22 mouse cellular contexts compared by ENCODE assay signal in genomic region chr9:16503776-16504175, GRCm38 (mm10).
"Had no signal": no experiment of that assay in that cellular context is flagged by ENCODE, and none has a peak within 500 bp of the region (broad histone marks: within the 10 kb centered on the region; RNA-seq: fewer than 3 reads in every experiment).

No protein-coding gene starts in this region.

- H3K4me2 ChIP-seq: liver, embryonic 12.5 days; liver, embryonic 15.5 days; lung, embryonic 15.5 days had no signal

- H3K4me3 ChIP-seq: limb, embryonic 13.5 days; liver, embryonic 12.5 days; liver, embryonic 15.5 days; lung, embryonic 15.5 days; megakaryocyte, embryonic 14.5 days; neural tube, embryonic 12.5 days; neural tube, embryonic 15.5 days had no signal

- H3K9ac ChIP-seq: limb, embryonic 13.5 days; liver, embryonic 12.5 days; liver, embryonic 15.5 days; lung, embryonic 15.5 days; neural tube, embryonic 12.5 days; neural tube, embryonic 15.5 days had no signal

- ATAC-seq: inflammation-experienced regulatory T-cells, adult 6 months; intestine, embryonic 16.5 days; liver, embryonic 12.5 days had no signal

- H3K27me3 ChIP-seq: neural tube, embryonic 12.5 days; neural tube, embryonic 15.5 days had no signal

- DNase-seq: kidney, adult 18-20 months; kidney, adult 9 months; kidney, postnatal 14 days; kidney, postnatal 4 days; layer of hippocampus, adult 9-11 months; liver; lung, adult 18-20 months; lung, postnatal 10 days; lung, postnatal 36 days; thymus, postnatal 25 days had no signal

- H3K9me3 ChIP-seq: limb, embryonic 10.5 days; limb, embryonic 13.5 days; liver, embryonic 12.5 days; liver, embryonic 15.5 days; lung, embryonic 15.5 days; megakaryocyte, embryonic 14.5 days; midbrain, embryonic 10.5 days; neural tube, embryonic 12.5 days; neural tube, embryonic 15.5 days had no signal

- H3K27ac ChIP-seq: limb, embryonic 13.5 days; liver, embryonic 12.5 days; liver, embryonic 15.5 days; lung, embryonic 15.5 days; midbrain, embryonic 10.5 days; neural tube, embryonic 12.5 days; neural tube, embryonic 15.5 days; stomach, postnatal 0 days had no signal

- H3K36me3 ChIP-seq: limb, embryonic 10.5 days; limb, embryonic 13.5 days; liver, embryonic 12.5 days; liver, embryonic 15.5 days; lung, embryonic 15.5 days; midbrain, embryonic 10.5 days; neural tube, embryonic 12.5 days; neural tube, embryonic 15.5 days had no signal

- H3K4me1 ChIP-seq: liver, embryonic 12.5 days; liver, embryonic 15.5 days had no signal
